Mouse (Mus musculus) midbrain, embryonic 13.5 days (tissue): ENCODE measurements around the gene Acot1. TPM values are rescaled to one million over a fixed set of nuclear protein-coding genes. Genes with fewer than 3 reads are reported as not detected.
"Not testable (repeated sequence)": the region's sequence is repeated elsewhere in the genome, so short reads cannot be mapped to it uniquely, and the experiment has no call there.

Experiments
- ATAC-seq: fragments of 200-750 bp; cut with Nextera tagmentation; 2 replicates; pipeline ENCODE4 v1.8.0; 2017; ENCODE audit warnings: mild to moderate bottlenecking, moderate TSS enrichment, moderate library complexity
- H3K27ac ChIP-seq: fragments of 300-500 bp; sonication (generic); 2 replicates; pipeline ENCODE4 v1.5.1; 2015; ENCODE audit warnings: inconsistent platforms, mild to moderate bottlenecking, moderate library complexity
- H3K27me3 ChIP-seq: fragments of 300-500 bp; sonication (generic); 2 replicates; pipeline ENCODE4 v1.6.1; 2015; ENCODE audit warnings: mild to moderate bottlenecking, inconsistent platforms
- H3K36me3 ChIP-seq: fragments of 300-500 bp; sonication (generic); 2 replicates; pipeline ENCODE4 v1.6.1; 2015; ENCODE audit warnings: mild to moderate bottlenecking, inconsistent platforms
- H3K4me1 ChIP-seq: fragments of 300-500 bp; sonication (generic); replicated peaks from 2 replicates; pipeline ENCODE4 v1.6.1; 2015; ENCODE audit warnings: inconsistent platforms
- H3K4me2 ChIP-seq: fragments of 300-500 bp; sonication (generic); replicated peaks from 2 replicates; pipeline ENCODE4 v1.6.1; 2015; ENCODE audit warnings: moderate library complexity, mild to moderate bottlenecking, inconsistent platforms
- H3K4me3 ChIP-seq: fragments of 300-500 bp; sonication (generic); replicated peaks from 2 replicates; pipeline ENCODE4 v1.5.1; 2015; ENCODE audit warnings: mild to moderate bottlenecking, inconsistent platforms
- H3K9ac ChIP-seq: fragments of 300-500 bp; sonication (generic); replicated peaks from 2 replicates; pipeline ENCODE4 v1.6.1; 2015; ENCODE audit warnings: mild to moderate bottlenecking, inconsistent platforms
- H3K9me3 ChIP-seq: fragments of 300-500 bp; sonication (generic); 2 replicates; pipeline ENCODE4 v1.6.1; 2016; ENCODE audit warnings: mild to moderate bottlenecking, inconsistent platforms
- WGBS: fragments of 180-500 bp; shearing (Covaris S2); methylation state at CpG from one replicate; pipeline ENCODE4 v1.1.7; 2015; 5-methylcytosine and 5-hydroxymethylcytosine counted together
- polyA plus RNA-seq: library from polyadenylated mRNA; unstranded; fragments of >200 nt; fragmentation: Nextera tagmentation; extraction: Ambion mirVana; gene quantifications from 2 replicates; pipeline ENCODE4 v1.2.1, GENCODE M21; 2015

Gene Acot1
- polyA plus RNA-seq, 1 experiment from 2014 or later = 64.6 TPM

GRCm38 (mm10) chr12:83998341-83999107, 10.8 kb upstream of the Acot1 start:
- WGBS = 66% methylated on average over 11 of the region's 11 CpGs
- Histone ChIP-seq H3K9me3 (peaks cover 15% of the 10 kb centered on the region; the same call in 1 of the 2 replicates), H3K4me3 (no peak overlapping the region), H3K4me1 (no peaks in the 10 kb centered on the region), H3K9ac (no peak overlapping the region), H3K27me3 (no peaks in the 10 kb centered on the region), H3K4me2 (no peak overlapping the region), H3K36me3 (peaks cover under 1% of the 10 kb centered on the region; the same call in 1 of the 2 replicates), H3K27ac (no peak overlapping the region)
- no peak for ATAC-seq

- not testable (repeated sequence) for H3K4me1 ChIP-seq, H3K4me2 ChIP-seq, H3K4me3 ChIP-seq, H3K36me3 ChIP-seq, H3K27ac ChIP-seq, ATAC-seq, H3K9ac ChIP-seq, H3K27me3 ChIP-seq
- WGBS = 82% methylated on average over 8 of the region's 8 CpGs
- peaks cover 15% of the 10 kb centered on the region; the same call in 1 of the 2 replicates for H3K9me3 ChIP-seq
Observed at GRCm38 (mm10) chr12:83999237-83999636, 10.1 kb upstream of the Acot1 start.

GRCm38 (mm10) chr12:84000418-84000817, 8.9 kb upstream of the Acot1 start:
- Histone ChIP-seq H3K4me3 (no peak overlapping the region), H3K36me3 (no peaks in the 10 kb centered on the region)

GRCm38 (mm10) chr12:84003866-84004265, 5.4 kb upstream of the Acot1 start:
- H3K9me3 ChIP-seq = peaks cover 12% of the 10 kb centered on the region; the same call in 1 of the 2 replicates
- no peak overlapping the region for H3K9ac ChIP-seq
- no peak for ATAC-seq
- no peaks in the 10 kb centered on the region for H3K27me3 ChIP-seq
- no peak overlapping the region for H3K4me2 ChIP-seq
- no peaks in the 10 kb centered on the region for H3K36me3 ChIP-seq
- WGBS = 86% methylated on average over 1 of the region's 1 CpGs
- H3K4me1 ChIP-seq = peaks cover 7% of the 10 kb centered on the region
- no peak overlapping the region for H3K4me3 ChIP-seq
- no peak overlapping the region for H3K27ac ChIP-seq

More at GRCm38 (mm10) chr12:84000418-84000817, 8.9 kb upstream of the Acot1 start:
- 86% methylated on average over 3 of the region's 3 CpGs for WGBS
- Histone ChIP-seq H3K4me1 (no peaks in the 10 kb centered on the region), H3K9ac (no peak overlapping the region), H3K27ac (no peak overlapping the region), H3K4me2 (no peak overlapping the region), H3K27me3 (no peaks in the 10 kb centered on the region), H3K9me3 (peaks cover 15% of the 10 kb centered on the region; the same call in 1 of the 2 replicates)
- no peak for ATAC-seq

GRCm38 (mm10) chr12:84008251-84008650, 1.0 kb upstream of the Acot1 start:
- H3K36me3 ChIP-seq = no peaks in the 10 kb centered on the region
- WGBS = 91% methylated on average over 12 of the region's 12 CpGs
- no peaks in the 10 kb centered on the region for H3K27me3 ChIP-seq
- no peak for ATAC-seq
- H3K27ac ChIP-seq = peak overlapping the region; percentile 66
- H3K9ac ChIP-seq = no peak overlapping the region
- peak overlapping the region; percentile 59; the same call in 1 of the 2 replicates for H3K4me2 ChIP-seq
- H3K9me3 ChIP-seq = no peaks in the 10 kb centered on the region
- H3K4me1 ChIP-seq = peaks cover 36% of the 10 kb centered on the region
- no peak overlapping the region for H3K4me3 ChIP-seq

- WGBS = 36% methylated on average over 8 of the region's 8 CpGs
- Histone ChIP-seq H3K9ac (0 out of 2 replicates have a peak overlapping the region, but pooled peaks have one; percentile 63), H3K4me3 (peak overlapping the region; percentile 47), H3K36me3 (no peaks in the 10 kb centered on the region), H3K4me1 (peaks cover 36% of the 10 kb centered on the region), H3K4me2 (peak overlapping the region; percentile 59), H3K27ac (peak overlapping the region; percentile 66), H3K27me3 (no peaks in the 10 kb centered on the region), H3K9me3 (no peaks in the 10 kb centered on the region)
- no peak for ATAC-seq
Observed at GRCm38 (mm10) chr12:84008729-84009128, 561 bp upstream of the Acot1 start.

GRCm38 (mm10) chr12:84010201-84010600, 911 bp downstream of the Acot1 start:
- WGBS = 73% methylated on average over 3 of the region's 3 CpGs
- no peaks in the 10 kb centered on the region for H3K9me3 ChIP-seq
- no peaks in the 10 kb centered on the region for H3K36me3 ChIP-seq
- H3K4me3 ChIP-seq = peak overlapping the region; percentile 47
- no peak for ATAC-seq
- peak overlapping the region; percentile 53; the same call in 1 of the 2 replicates for H3K27ac ChIP-seq
- H3K4me1 ChIP-seq = peaks cover 36% of the 10 kb centered on the region
- peak overlapping the region; percentile 63 for H3K9ac ChIP-seq
- H3K27me3 ChIP-seq = no peaks in the 10 kb centered on the region
- H3K4me2 ChIP-seq = peak overlapping the region; percentile 59

- H3K9ac ChIP-seq = peak overlapping the region; percentile 54; the same call in 1 of the 2 replicates
- H3K4me1 ChIP-seq = peaks cover 36% of the 10 kb centered on the region
- H3K4me2 ChIP-seq = peak overlapping the region; percentile 59
- WGBS = 11% methylated on average over 12 of the region's 12 CpGs
- ATAC-seq = peak; percentile 81
- peaks cover 3% of the 10 kb centered on the region; the same call in 1 of the 2 replicates for H3K36me3 ChIP-seq
- no peaks in the 10 kb centered on the region for H3K27me3 ChIP-seq
- H3K9me3 ChIP-seq = no peaks in the 10 kb centered on the region
- peak overlapping the region; percentile 78 for H3K27ac ChIP-seq
- H3K4me3 ChIP-seq = peak overlapping the region; percentile 47
Observed at GRCm38 (mm10) chr12:84011251-84012040, 2.2 kb downstream of the Acot1 start.

- H3K4me2 ChIP-seq = 0 out of 2 replicates have a peak overlapping the region, but pooled peaks have one; percentile 2
- no peaks in the 10 kb centered on the region for H3K27me3 ChIP-seq
- ATAC-seq = no peak
- peaks cover 3% of the 10 kb centered on the region; the same call in 1 of the 2 replicates for H3K36me3 ChIP-seq
- H3K4me3 ChIP-seq = no peak overlapping the region
- peak overlapping the region; percentile 47; the same call in 1 of the 2 replicates for H3K27ac ChIP-seq
- H3K9ac ChIP-seq = no peak overlapping the region
- no peaks in the 10 kb centered on the region for H3K9me3 ChIP-seq
- H3K4me1 ChIP-seq = peaks cover 36% of the 10 kb centered on the region
- WGBS = 60% methylated on average over 6 of the region's 6 CpGs
Observed at GRCm38 (mm10) chr12:84013130-84013529, 3.8 kb downstream of the Acot1 start.

GRCm38 (mm10) chr12:84013701-84014100, 4.4 kb downstream of the Acot1 start:
- Histone ChIP-seq H3K9ac (no peak overlapping the region), H3K4me2 (no peak overlapping the region), H3K9me3 (no peaks in the 10 kb centered on the region), H3K27ac (no peak overlapping the region), H3K36me3 (peaks cover 5% of the 10 kb centered on the region; the same call in 1 of the 2 replicates), H3K4me1 (peaks cover 31% of the 10 kb centered on the region), H3K27me3 (no peaks in the 10 kb centered on the region), H3K4me3 (no peak overlapping the region)
- ATAC-seq = no peak
- WGBS = 92% methylated on average over 7 of the region's 7 CpGs

- not testable (repeated sequence) for H3K4me3 ChIP-seq, H3K4me1 ChIP-seq, H3K9me3 ChIP-seq, H3K27ac ChIP-seq, H3K36me3 ChIP-seq, H3K27me3 ChIP-seq, H3K9ac ChIP-seq, H3K4me2 ChIP-seq, ATAC-seq
- 68% methylated on average over 7 of the region's 7 CpGs for WGBS
Observed at GRCm38 (mm10) chr12:84020528-84020927, 11.2 kb downstream of the Acot1 start.

GRCm38 (mm10) chr12:84022266-84022665, 13.0 kb downstream of the Acot1 start:
- H3K27ac ChIP-seq, H3K4me3 ChIP-seq, H3K9me3 ChIP-seq, H3K36me3 ChIP-seq, H3K27me3 ChIP-seq, H3K4me2 ChIP-seq, H3K4me1 ChIP-seq, ATAC-seq, H3K9ac ChIP-seq: not testable (repeated sequence)
- WGBS = 97% methylated on average over 4 of the region's 4 CpGs
